Mouse (Mus musculus) embryonic fibroblast, embryonic 13.5 days (primary cell): ENCODE data around the gene Wdfy1. TPM values are rescaled to one million over a fixed set of nuclear protein-coding genes. Genes with fewer than 3 reads are reported as not detected.

Source experiments
- H3K27ac ChIP-seq: 2 replicates; pipeline ENCODE4 v1.5.1; 2012; ENCODE audit warnings: low read length, control low read depth, inconsistent platforms; ENCODE audit not compliant: insufficient read depth
- H3K4me1 ChIP-seq: 2 replicates; pipeline ENCODE4 v1.6.1; 2011; ENCODE audit warnings: low read length; ENCODE audit not compliant: control insufficient read depth, insufficient read depth
- H3K4me3 ChIP-seq: 2 replicates; pipeline ENCODE4 v1.5.1; 2011; ENCODE audit warnings: mild to moderate bottlenecking, control low read depth, low read length; ENCODE audit not compliant: insufficient read depth
- CTCF ChIP-seq: IDR thresholded peaks from 2 replicates; pipeline ENCODE4 v1.5.1; 2011; ENCODE audit warnings: mild to moderate bottlenecking, control low read depth, low read length, moderate library complexity, borderline replicate concordance; ENCODE audit not compliant: insufficient read depth
- POLR2A ChIP-seq: IDR thresholded peaks from 2 replicates; pipeline ENCODE4 v1.6.1; 2011; ENCODE audit warnings: low read depth, mild to moderate bottlenecking, control low read depth, low read length, moderate library complexity
- polyA plus RNA-seq: library from polyadenylated mRNA; stranded (reverse); fragments of >200 nt; gene quantifications from 2 replicates; pipeline ENCODE4 v1.2.4, GENCODE M21; 2011; ENCODE audit warnings: low read depth; ENCODE audit not compliant: missing spikeins, insufficient read length

The Wdfy1 gene
- polyA plus RNA-seq, 1 experiment, result 76.3 TPM

DNA sequence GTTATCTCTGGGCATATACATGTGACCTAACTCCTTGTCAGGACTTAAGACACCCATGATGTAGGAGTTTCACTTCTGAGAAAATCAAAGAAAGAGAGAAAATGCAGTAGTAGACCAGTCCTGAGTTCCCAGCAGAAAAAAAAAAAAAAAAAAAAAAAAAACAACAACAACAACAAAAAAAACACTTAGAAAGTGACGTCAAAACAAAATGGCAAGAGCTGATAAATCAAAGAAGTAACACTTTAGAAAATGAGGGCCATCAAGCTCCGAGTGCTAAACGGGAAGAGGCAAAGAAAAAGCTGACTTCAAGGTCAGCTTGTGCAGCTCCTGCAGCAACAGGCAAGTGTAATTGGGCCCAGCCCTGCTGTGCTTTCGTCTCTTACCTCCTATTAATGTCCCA lies 100.2 kb downstream of the Wdfy1 start:
- Histone ChIP-seq H3K4me1 (no peaks in the 10 kb centered on the region), H3K27ac (no peak overlapping the region), H3K4me3 (no peak overlapping the region)
- TF ChIP-seq CTCF (no peak), POLR2A (no peak)

DNA sequence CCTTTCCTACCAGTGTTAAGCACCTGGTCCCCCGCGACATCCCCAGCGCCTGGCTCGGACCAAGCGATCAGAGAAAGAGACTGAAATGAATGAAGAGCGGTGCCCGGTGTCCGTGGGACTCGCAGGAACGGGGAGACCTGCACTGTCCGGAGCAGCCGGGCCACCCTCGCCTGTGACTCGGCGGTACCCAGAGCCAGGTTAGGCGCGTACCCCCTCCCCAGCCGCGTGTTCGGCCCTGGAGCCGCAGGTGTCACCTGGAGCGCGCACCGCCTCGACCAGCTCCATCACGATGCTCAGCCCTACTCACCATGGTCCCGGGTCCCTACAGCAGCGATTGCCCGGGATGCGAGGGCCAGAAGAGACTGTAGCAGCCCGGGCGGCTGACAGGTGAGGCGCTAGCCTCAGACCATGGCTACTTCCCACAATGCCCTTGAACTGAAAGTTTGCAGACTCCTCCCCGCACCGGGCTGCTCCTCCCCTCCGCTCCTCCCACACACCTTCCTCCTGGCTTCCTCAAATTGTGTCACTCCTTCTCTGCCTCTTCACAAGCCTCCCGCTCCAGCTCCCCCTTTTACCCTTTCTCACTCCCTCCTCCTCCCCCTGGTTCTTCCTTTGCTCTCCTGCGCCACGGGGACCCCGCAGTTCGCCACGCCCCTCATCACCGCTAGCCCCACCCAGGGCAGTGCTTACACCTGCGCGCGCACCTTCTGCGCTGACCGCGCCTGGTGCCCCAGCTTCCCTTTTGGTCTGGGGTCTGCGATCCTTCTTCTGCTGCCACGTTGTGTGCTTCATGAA lies 104.2 kb downstream of the Wdfy1 start, which contains the start of gene Ap1s3:
Gene Ap1s3, minus strand, starts transcription at position 430 of the 795 bp plus-strand sequence.
- H3K4me1 ChIP-seq, result no peaks in the 10 kb centered on the region
- TF ChIP-seq CTCF (no peak), POLR2A (0 out of 2 replicates have a peak, but pooled peaks have one; percentile 19)
- peak within 1 kb of the TSS; percentile 75 for H3K4me3 ChIP-seq
- no peak within 1 kb of the TSS for H3K27ac ChIP-seq

DNA sequence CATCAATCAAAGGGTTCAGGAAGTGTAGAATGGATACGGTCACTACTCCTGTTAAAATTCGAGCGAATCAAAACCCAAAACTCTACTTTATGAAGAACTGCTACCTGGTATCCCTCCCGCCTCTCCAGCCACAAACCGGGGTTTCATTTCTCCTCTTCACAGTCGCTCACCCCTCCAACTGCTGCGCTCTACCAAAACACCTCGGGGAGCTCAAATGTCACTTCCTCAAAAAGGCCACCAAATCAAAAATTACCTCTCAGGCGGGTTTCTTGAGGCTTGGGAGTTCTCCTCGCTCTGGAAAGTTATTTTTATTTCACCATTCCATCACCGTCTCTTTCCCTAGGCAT lies 104.8 kb downstream of the Wdfy1 start:
- TF ChIP-seq POLR2A (no peak), CTCF (no peak)
- Histone ChIP-seq H3K4me3 (peak overlapping the region; percentile 75), H3K27ac (no peak overlapping the region), H3K4me1 (no peaks in the 10 kb centered on the region)

DNA sequence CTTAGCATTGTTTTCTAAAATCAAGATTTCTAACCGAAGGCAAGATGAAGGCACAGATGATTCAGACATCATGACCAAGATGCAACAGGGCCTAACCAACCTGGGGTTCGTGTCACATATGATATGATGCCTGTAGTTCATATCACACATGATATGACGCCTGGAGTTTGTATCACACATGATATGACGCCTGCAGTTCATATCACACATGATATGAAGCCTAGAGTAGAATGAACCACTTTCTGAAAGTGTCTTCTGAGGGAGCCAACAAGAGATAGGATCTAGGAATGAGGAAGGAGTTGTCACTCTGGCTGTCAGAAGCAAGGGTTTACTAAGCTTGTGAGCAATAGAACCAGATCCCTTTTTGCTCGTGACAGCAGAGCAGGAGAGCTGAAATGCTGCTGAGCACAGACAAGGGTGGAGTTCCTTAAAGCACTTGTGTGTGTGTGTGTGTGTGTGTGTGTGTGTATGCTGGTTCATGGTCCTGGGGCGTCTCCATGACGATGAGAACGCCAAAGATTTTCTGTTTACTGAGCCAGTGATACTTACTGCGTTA lies 106.4 kb downstream of the Wdfy1 start:
- TF ChIP-seq CTCF (no peak), POLR2A (no peak)
- H3K4me3 ChIP-seq, result no peak overlapping the region
- H3K4me1 ChIP-seq, result no peaks in the 10 kb centered on the region
- no peak overlapping the region for H3K27ac ChIP-seq

DNA sequence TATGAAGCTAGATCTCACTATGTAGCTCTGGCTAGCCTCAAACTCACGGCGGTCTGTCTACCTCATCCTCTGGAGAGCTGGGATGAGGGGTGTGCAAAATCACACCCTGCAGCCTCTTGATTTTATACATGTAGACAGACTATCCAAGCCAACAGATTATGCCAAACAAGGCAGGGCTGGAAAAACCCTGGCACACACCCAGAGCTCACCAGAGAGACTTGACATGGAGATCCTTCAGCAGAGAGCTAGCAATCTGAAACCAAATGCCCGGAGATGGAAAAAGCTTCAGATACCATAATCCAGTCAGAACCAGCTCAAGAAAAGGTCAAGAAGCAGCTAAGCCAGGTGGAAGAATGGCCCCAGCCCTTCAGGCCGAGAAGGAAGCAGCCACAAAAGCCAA lies 111.0 kb downstream of the Wdfy1 start:
- H3K27ac ChIP-seq, result no peak overlapping the region
- TF ChIP-seq POLR2A (no peak), CTCF (no peak)
- no peak overlapping the region for H3K4me3 ChIP-seq
- no peaks in the 10 kb centered on the region for H3K4me1 ChIP-seq

DNA sequence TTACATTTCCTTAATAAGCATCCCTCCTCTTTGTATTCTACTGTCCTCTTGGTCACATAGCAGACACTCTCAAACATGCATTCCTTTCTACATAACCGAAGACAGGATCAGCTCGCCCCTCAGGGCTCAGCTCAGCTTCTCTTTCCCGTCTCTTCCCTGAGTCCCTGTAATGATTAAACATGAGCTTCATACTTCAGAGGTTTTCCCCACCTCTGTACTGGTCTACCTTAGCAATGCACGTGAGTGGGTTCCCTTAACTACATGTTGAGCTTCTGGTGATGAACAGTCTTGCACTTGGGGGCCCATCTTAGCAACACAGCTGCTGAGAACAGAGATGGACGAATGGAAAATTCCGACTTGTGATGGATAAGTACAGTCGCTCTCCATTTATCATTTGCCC lies 116.3 kb downstream of the Wdfy1 start:
- H3K27ac ChIP-seq, result no peak overlapping the region
- TF ChIP-seq CTCF (no peak), POLR2A (no peak)

DNA sequence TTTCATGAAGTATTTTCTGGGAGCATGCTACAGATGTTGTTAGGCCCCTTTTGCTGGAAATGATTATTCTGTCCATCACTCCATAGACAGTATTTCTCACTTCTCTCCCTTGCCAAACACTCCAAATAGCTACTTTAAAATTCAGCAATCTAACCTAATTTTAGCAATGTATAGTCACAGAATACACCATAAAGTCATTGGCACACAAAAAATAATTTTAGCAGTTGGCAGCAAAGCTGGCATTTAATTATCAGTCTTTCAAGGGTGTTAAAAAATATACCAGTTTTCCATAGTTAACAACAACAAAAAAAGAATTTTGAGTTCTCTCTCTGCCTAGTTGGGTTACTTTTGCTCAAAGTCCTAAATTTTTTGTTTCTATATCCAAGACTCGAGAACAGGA lies 118.5 kb downstream of the Wdfy1 start:
- Histone ChIP-seq H3K4me3 (no peak overlapping the region), H3K4me1 (no peaks in the 10 kb centered on the region), H3K27ac (no peak overlapping the region)
- no peak for TF ChIP-seq CTCF
- no peak for TF ChIP-seq POLR2A

More for the DNA sequence above, 116.3 kb downstream of the Wdfy1 start:
- Histone ChIP-seq H3K4me1 (no peaks in the 10 kb centered on the region), H3K4me3 (no peak overlapping the region)

DNA sequence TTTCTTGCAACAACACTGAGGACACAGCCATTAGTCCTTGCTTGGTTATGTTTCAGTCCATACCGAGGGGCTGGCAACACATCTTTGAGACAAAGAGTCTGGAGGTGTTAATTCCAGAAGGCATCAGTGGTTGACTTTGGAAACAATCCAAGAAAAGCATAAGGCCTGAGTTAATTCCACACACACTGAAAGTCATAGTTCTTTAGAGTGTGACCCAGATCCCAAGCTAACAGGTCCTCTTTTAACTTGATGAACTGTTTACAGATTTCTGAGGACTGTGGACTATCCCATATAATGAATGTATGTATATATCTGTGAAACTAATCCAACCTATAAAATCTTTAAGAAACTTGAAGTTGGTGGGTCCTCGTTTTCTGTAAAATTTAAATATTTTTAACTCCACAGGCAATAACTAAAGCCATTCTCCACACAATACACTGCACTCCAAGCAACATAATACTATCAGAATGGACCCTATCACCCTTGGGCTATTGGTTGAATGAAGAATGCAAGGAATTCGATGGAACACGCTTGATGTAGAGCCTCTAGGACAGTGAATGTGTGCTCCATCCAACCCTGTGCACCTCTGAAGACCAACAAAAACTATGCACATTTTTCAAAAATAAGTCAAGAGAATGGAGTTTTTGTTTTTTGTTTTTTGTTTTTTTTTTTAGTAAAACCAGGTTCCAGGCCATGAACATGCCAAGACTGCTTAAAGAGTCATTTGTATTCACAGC lies 120.0 kb downstream of the Wdfy1 start:
- Histone ChIP-seq H3K4me3 (no peak overlapping the region), H3K27ac (no peak overlapping the region), H3K4me1 (no peaks in the 10 kb centered on the region)
- no peak for TF ChIP-seq POLR2A
- no peak for TF ChIP-seq CTCF

DNA sequence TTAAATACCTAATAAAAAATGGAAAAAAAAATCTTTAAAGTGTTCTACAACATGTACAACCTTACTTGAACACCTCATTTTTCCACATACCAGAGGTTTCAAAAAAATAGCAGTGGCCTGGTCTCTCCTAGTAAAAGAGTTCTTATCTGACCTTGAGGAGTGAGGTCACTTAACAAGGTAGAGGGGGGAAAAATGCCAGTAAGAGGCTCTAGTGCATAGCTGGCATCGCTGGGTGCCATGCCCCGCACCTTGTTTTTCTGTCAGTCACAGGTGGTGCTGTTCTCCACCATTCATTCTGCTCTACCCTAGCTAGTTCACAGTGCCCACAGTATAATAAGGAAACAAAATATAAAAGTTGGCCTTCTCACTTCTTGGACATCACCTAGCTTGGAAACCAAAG lies 121.0 kb downstream of the Wdfy1 start:
- H3K4me1 ChIP-seq, result no peaks in the 10 kb centered on the region
- no peak overlapping the region for H3K27ac ChIP-seq

More for the DNA sequence above, 121.0 kb downstream of the Wdfy1 start:
- H3K4me3 ChIP-seq, result no peak overlapping the region
- TF ChIP-seq CTCF (no peak), POLR2A (no peak)

Other genes starting within 250 kb of the Wdfy1 start
- gene Ap1s3, start 104.2 kb downstream of the Wdfy1 start, polyA plus RNA-seq, result 1.2 and 3.0 TPM in 2 replicates
- gene Mrpl44, start 125 bp downstream of the Wdfy1 start, polyA plus RNA-seq, result 14.2 and 17.3 TPM in 2 replicates
- gene Serpine2, start 85.0 kb upstream of the Wdfy1 start, polyA plus RNA-seq, result 313 and 352 TPM in 2 replicates